Mouse (Mus musculus) cerebellum, adult 11-12 months (tissue): Measurements from ENCODE around the gene Capn15.

ENCODE experiments used
- DNase-seq: peaks from one replicate; pipeline ENCODE4 v3.0.0; 2022

The Capn15 gene

DNA sequence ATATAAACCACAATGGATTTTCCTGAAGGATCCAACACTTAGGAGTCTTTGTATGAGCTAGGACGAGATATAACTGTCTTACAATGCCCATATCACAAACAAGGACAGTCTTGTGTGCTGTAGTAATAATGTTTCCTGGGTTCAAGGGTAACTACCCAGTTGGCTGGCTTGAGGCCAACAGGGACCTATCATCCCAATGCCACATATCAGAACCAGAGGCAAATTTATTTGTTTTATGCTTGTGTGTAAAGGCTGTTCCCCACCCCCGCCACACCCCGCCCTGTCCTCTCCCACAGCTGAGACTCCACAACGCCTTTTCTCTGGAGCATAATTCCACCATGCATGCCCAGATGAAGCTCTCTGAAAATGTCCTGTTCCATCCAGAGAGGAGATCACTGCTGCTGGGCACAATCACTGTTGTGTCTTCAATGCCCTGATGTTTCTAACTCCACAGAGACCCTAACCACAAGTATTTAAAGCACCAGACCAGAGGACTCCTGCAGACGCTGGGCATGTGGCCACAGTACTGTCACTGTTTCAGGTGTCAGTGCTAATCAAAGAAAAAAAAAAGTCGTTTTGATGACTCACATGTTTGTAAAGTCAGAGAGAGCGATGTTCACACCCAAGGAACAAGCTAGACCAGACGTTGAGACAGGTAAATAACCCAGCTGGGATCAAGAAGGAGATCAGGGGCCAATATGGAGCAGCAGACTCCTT is 68.5 kb downstream of the Capn15 start:
- DNase-seq, result no peak

DNA sequence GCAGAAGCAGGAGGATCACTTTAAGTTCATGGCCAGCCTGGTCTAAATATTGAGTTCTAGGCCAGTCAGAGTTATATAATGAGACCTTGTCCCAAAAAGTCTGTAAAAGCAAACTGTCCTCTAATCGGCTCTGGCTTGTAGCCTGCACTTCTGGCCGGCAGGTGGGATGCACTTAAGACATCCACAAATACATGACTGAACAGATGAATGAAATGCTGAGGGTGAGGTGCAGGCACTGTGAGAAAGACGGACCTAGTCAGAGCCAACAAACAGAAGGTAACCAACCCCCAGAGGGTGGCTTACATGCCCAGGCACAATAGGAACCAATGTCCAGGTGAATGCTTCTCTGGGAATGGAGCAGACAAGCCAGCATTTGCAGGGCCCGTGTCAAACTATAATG is 71.3 kb downstream of the Capn15 start:
- DNase-seq, result peak; percentile 49

DNA sequence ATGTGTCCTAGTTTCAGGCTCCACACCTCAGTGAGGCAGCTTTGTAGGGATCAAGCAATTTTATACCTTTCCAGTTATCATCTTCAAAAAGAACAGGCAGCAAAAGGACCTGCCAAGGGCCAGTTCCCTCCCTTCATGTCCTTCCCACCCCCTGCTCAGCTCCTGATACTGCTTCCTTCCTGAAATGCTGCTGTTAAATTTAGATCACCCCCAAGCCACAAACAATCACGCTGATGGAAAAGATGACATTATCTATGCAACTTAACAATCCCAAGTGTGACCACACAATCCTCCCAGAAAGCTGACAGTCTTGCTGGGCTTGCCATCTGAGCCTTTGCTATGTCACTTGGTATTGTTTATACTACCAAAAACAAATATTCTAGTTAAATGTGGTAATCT is 71.7 kb downstream of the Capn15 start:
- no peak for DNase-seq

DNA sequence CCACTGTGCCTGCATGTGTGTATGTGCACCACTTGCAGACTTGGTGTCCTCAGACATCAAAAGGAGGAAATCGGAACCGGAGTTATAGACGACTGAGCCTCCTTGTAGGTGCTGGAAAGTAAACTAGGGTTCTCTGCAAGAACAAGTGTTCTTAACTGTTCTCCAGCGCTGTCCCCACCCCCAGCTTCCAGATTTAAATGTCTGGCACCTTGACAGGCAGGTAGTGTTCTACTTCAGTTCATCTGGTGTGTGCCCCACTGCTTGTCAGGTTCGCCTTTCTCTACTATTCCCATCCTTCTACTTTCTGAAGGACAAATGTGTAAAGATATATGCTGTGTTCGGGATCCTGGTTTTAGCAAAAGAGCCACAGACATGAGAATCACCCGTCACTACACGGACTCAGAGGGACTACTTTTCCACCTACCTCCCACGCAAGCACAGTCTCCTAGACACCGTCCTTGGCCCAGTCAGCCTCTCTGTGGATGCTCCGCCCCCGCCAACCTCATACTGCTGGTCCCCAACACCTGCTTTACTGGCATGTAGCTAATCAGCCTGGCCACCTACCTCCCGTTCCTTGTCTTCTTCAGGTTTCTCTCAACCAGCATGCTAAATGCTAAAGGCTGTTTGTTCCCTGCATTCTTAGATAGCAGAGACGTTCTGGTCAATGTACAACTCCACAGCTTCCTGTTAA is 72.3 kb downstream of the Capn15 start:
- peak; percentile 82 for DNase-seq

DNA sequence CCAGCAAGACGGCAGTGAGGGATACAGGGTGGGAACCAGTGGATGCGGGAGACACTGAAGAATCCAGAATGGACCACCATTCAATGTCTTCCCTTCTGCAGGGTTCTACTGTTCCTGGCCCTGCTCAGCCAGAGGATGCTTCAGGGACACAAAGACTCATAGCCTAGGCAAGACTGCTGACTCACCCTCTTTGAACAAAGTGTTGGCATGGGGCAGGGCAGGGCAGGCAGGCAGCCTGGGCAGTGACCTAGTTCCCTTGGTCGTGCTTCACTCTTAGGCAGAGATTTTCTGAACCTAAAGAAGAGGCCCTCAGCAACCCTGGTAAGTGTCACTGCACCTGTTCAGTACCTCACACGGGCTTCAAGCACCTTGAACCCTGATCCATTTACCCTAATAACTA is 73.8 kb downstream of the Capn15 start:
- peak; percentile 84 for DNase-seq
